ENCODE assay signal across 9 mouse cellular contexts in genomic region chr7:122965386-122965785, GRCm38 (mm10). TPM values are rescaled to one million over a fixed set of nuclear protein-coding genes. Genes with fewer than 3 reads are reported as not detected.
DNase-seq lines count a peak whose midpoint lies in the region; ATAC-seq and TF ChIP-seq lines count a peak whose summit lies in the region.
"Had no signal": no experiment of that assay in that cellular context is flagged by ENCODE, and none has a peak within 500 bp of the region (broad histone marks: within the 10 kb centered on the region; RNA-seq: fewer than 3 reads in every experiment).

TSS of gene Rbbp6 (plus strand) at chr7:122965686.

- H3K27me3 ChIP-seq in kidney, adult 2 months (replicated peaks; ENCODE audit: control insufficient read depth, insufficient read depth, low read length): no peaks in the 10 kb centered on the region
- no peaks in the 10 kb centered on the region for H3K27me3 ChIP-seq in hindbrain, postnatal 0 days (ENCODE audit: insufficient read depth, low read length)
- H3K27me3 ChIP-seq in midbrain, embryonic 12.5 days: no peaks in the 10 kb centered on the region
- H3K27me3 ChIP-seq: liver, embryonic 15.5 days had no signal

- no peak for ATAC-seq in hindbrain, postnatal 0 days
- no peak for ATAC-seq in midbrain, embryonic 12.5 days (ENCODE audit: low FRiP score, low read depth)

- no peaks in the 10 kb centered on the region for H3K36me3 ChIP-seq in kidney, adult 2 months (ENCODE audit: control insufficient read depth, insufficient read depth, low read length)
- no peaks in the 10 kb centered on the region for H3K36me3 ChIP-seq in hindbrain, postnatal 0 days (ENCODE audit: insufficient read depth, low read length)
- H3K36me3 ChIP-seq in midbrain, embryonic 12.5 days: no peaks in the 10 kb centered on the region
- H3K36me3 ChIP-seq: liver, embryonic 15.5 days had no signal

- H3K4me3 ChIP-seq in kidney, adult 2 months (ENCODE audit: insufficient read depth, low read depth, low read length): no peak within 1 kb of the TSS
- H3K4me3 ChIP-seq in hindbrain, postnatal 0 days (ENCODE audit: low read length): no peak within 1 kb of the TSS
- no peak within 1 kb of the TSS for H3K4me3 ChIP-seq in midbrain, embryonic 12.5 days
- H3K4me3 ChIP-seq: liver, embryonic 15.5 days had no signal

- H3K4me1 ChIP-seq in kidney, adult 2 months (ENCODE audit: control insufficient read depth, insufficient read depth, low read length): no peaks in the 10 kb centered on the region
- H3K4me1 ChIP-seq in hindbrain, postnatal 0 days (ENCODE audit: insufficient read depth, low read length): no peaks in the 10 kb centered on the region
- H3K4me1 ChIP-seq in midbrain, embryonic 12.5 days: peaks cover 4% of the 10 kb centered on the region; the same call in 1 of the 2 replicates

- no peak for DNase-seq in kidney, adult 2 months
- no peak for DNase-seq in kidney, postnatal 4 days
- DNase-seq in adrenal gland, postnatal 10 days: no peak
- no peak for DNase-seq in gastrocnemius, adult 8-10 months (ENCODE audit: low spot score in 2 of 2)
- no peak for DNase-seq in hindbrain, postnatal 0 days (ENCODE audit: low spot score)
- DNase-seq in spleen, postnatal 10 days (ENCODE audit: low spot score in 2 of 2): no peak
- no peak for DNase-seq in thymus, adult 18-20 months

- H3K9ac ChIP-seq in hindbrain, postnatal 0 days (replicated peaks; ENCODE audit: low read length): no peak within 1 kb of the TSS
- H3K9ac ChIP-seq in midbrain, embryonic 12.5 days (replicated peaks): no peak within 1 kb of the TSS
- H3K9ac ChIP-seq: liver, embryonic 15.5 days had no signal

- no peak within 1 kb of the TSS for H3K27ac ChIP-seq in kidney, adult 2 months (ENCODE audit: insufficient read depth, low read depth, low read length)
- no peak within 1 kb of the TSS for H3K27ac ChIP-seq in hindbrain, postnatal 0 days
- H3K27ac ChIP-seq in midbrain, embryonic 12.5 days (replicated peaks): no peak within 1 kb of the TSS
- H3K27ac ChIP-seq: liver, embryonic 15.5 days had no signal

- TF ChIP-seq POLR2A in kidney, adult 2 months (IDR thresholded peaks at IDR 0.05; ENCODE audit: low read depth, low read length): no peak

- no peak for TF ChIP-seq CTCF in kidney, adult 2 months (conservative IDR thresholded peaks at IDR 0.05; ENCODE audit: insufficient read depth, insufficient read length, low read depth, low read length)
- TF ChIP-seq CTCF in hindbrain, postnatal 0 days (IDR thresholded peaks at IDR 0.05; ENCODE audit: low read depth): no peak

- WGBS in kidney, adult 2 months: 75% methylated on average over 5 of the region's 5 CpGs
- 87% methylated on average over 5 of the region's 5 CpGs for WGBS in hindbrain, postnatal 0 days
- 84% methylated on average over 5 of the region's 5 CpGs for WGBS in midbrain, embryonic 12.5 days

- H3K9me3 ChIP-seq in hindbrain, postnatal 0 days (ENCODE audit: low read length): no peaks in the 10 kb centered on the region
- H3K9me3 ChIP-seq in midbrain, embryonic 12.5 days: no peaks in the 10 kb centered on the region
- H3K9me3 ChIP-seq: liver, embryonic 15.5 days had no signal

- no peak within 1 kb of the TSS for H3K4me2 ChIP-seq in hindbrain, postnatal 0 days (ENCODE audit: low read depth, low read length)
- H3K4me2 ChIP-seq in midbrain, embryonic 12.5 days (replicated peaks): no peak within 1 kb of the TSS
- H3K4me2 ChIP-seq: liver, embryonic 15.5 days had no signal

RNA-seq across cellular contexts. Expression of gene Rbbp6, which starts in this region (rescaled TPM):
- 7.2 and 11.1 TPM in 2 replicates for polyA plus RNA-seq in kidney, adult 2 months (2012; rRNA removed)
- total RNA-seq in adrenal gland, postnatal 10 days (2021): 10 to 100 TPM; 49.0 to 64.5 TPM
- total RNA-seq in gastrocnemius, adult 8-10 months (2022): 10 to 100 TPM; 19.9 to 30.5 (median 22.2) TPM
- 27.0 and 39.4 TPM in 2 replicates for total RNA-seq in hindbrain, postnatal 0 days (2014; rRNA removed)
- polyA plus RNA-seq in hindbrain, postnatal 0 days (2015; fragmentation: Nextera tagmentation; extraction: Ambion mirVana): 18.3 and 20.0 TPM in 2 replicates
- 37.7 and 41.1 TPM in 2 replicates for polyA plus RNA-seq in midbrain, embryonic 12.5 days (2016; fragmentation: Nextera tagmentation; extraction: Ambion mirVana)
